Mouse (Mus musculus) left cerebral cortex, adult 2 months (tissue): ENCODE data around the gene Rd3l. TPM values are rescaled to one million over a fixed set of nuclear protein-coding genes. Genes with fewer than 3 reads are reported as not detected.
"Not testable (repeated sequence)": the region's sequence is repeated elsewhere in the genome, so short reads cannot be mapped to it uniquely, and the experiment has no call there.

ENCODE experiments used
- DNase-seq, 2 experiments: peaks; one replicate each; pipeline ENCODE4 v3.0.0; 2021 to 2022; ENCODE audit warnings: low spot score in 2 of 2, mixed read lengths in 1 of 2; ENCODE audit errors: extremely low spot score in 1 of 2
- H3K27ac ChIP-seq: fragments of 200-600 bp; 2 replicates; pipeline ENCODE4 v1.8.1; 2022
- H3K4me3 ChIP-seq: fragments of 200-600 bp; 2 replicates; pipeline ENCODE4 v1.8.1; 2022
- CTCF ChIP-seq: fragments of 200-600 bp; IDR thresholded peaks from 2 replicates; pipeline ENCODE4 v1.8.1; 2022; ENCODE audit warnings: antibody characterized with exemption, mild to moderate bottlenecking, moderate library complexity
- intact Hi-C: fragments of 180-260 bp; cut with DNase I; formaldehyde crosslinking; loops from one replicate; pipeline ENCODE4 v1.15.1; 2025
- total RNA-seq, 2 experiments: library from RNA; stranded (reverse); gene quantifications; 2 replicates each; pipeline ENCODE4 v1.2.3; 2021

Gene Rd3l
- total RNA-seq, 2 experiments from 2014 or later = 0.50 TPM; not detected in 1

DNA sequence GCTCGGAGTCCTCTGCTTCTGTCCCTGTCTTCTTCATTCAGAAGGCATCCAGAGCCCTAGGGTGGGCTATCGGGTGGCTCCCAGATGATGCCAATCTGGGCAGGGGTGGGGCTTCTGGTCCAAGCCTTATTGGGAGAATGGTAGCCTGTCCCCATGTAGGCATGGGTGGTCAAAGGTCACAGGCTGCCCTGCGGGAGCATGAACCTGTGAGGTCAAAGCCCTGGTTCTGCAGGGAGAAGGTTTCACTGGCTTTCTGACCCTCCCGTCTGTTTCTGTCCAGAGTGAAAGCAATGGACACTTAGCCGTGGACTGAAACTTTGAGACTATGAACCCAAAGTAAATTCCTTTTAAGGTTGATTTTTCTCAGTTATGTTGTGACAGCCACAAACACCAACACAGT lies 24.9 kb downstream of the Rd3l start:
- intact Hi-C loops = no loop called here
- no peak for TF ChIP-seq CTCF

DNA sequence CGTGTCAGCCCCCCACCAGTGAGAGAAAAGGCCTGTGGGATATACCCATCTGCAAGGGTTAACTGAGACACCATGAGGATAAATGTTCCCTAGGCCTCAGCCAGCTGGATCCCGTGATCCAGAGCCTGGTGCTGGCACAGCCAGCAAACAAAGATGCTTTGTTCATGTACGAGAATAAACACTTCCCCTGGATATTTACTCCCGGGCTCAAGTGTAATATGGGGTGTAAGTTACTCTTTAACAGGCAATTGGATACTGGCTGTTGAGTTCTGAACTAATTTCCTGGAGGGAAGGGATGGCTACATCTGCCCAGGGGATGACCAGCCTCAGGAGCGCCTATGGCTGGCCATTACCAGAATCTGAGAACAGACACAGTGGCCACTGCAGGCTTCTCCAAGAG lies 29.4 kb downstream of the Rd3l start:
- Histone ChIP-seq H3K4me3 (no peak overlapping the region), H3K27ac (peak overlapping the region; percentile 76)
- intact Hi-C loops = no loop called here
- no peak for DNase-seq
- TF ChIP-seq CTCF = no peak

More for the DNA sequence above, 24.9 kb downstream of the Rd3l start:
- DNase-seq = no peak
- Histone ChIP-seq H3K27ac (no peak overlapping the region), H3K4me3 (no peak overlapping the region)

DNA sequence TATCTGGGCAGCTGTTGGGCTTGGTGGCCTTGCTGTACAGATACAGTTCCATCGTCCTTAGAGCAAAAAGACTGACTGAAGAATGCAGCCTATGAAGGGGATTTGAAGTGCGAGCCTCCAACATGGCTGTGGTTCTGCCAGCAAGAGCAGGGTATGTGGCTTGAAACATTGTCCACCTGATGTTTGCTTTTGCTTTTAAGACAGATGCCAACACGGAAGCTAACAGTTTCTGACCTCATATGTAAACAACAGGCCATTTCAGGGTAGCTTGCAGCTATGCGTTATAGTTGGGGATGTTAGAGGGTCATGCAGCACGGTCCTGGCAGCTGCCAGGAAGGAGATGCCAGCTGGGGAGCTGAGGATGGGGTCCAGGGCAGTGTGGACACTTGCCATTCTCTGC lies 30.6 kb downstream of the Rd3l start:
- DNase-seq = no peak
- no peak for TF ChIP-seq CTCF
- no peak overlapping the region for H3K4me3 ChIP-seq
- intact Hi-C loops = no loop called here
- H3K27ac ChIP-seq = peak overlapping the region; percentile 75; the same call in 1 of the 2 replicates

DNA sequence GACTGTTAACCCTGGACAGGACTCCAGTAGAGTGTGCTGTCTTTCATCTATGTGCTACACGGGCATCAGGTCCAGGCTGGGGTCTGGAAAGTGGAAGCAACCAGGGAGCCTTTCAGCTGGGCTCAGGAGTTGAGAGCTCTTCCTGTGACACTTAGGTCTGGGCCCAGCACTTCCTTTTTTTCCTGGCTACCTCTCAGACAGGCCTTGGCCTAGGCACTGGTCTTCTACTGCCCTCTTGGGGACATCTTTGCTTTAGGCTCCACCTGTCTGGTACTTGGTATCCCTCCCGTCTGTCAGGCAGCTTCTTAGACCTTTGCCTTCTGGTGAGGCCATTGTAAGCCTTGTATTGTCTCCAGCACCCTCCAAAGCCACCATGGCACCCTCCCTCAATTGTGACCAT lies 34.4 kb downstream of the Rd3l start:
- H3K27ac ChIP-seq = no peak overlapping the region
- intact Hi-C loops = loop anchor here (1.0 kb wide), 1 partner anchor 68 kb away; no protein-coding TSS in a partner anchor
- TF ChIP-seq CTCF = peak; percentile 62
- H3K4me3 ChIP-seq = no peak overlapping the region
- no peak for DNase-seq

DNA sequence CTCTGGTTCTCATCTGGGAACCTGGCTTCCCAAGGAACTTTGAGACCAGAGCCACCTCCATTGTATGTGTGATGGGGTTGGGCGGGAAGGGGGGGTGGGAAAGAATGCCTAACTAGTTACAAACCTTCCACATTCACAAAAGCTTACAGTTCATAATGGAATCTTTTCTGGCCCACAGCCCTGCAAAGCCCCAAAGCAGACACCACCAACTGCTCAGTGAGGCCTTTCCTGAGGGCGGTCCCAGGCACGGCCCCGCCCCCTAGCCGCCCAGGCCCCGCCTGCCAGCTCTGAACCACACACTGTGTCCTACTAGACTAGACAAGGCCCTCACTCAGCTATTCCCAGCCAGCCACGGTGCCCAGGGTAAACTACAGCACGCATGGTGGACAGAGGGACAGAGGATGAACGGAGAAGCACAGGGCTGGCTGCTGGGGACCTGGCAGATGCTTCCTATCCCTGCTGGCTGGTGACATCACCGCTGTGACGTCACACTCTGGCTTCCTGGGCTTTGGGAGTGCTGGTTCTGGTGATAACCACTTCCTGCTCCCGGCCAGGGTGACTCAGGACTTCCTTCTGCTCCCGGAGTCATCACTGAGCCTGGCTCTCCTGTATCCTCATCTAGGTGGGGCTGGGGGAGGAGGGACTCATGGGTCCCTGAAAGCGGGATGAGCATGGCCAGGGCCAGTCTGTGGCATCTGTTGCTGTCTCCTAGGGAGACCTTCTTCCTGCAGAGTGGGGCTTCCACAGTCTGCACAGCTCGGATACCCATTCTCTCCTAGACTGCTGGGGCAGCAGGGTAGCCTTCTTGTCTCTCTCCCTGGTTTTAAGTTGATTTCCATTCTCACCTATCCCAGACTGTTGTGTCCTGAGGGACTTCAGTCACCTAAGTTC lies 35.1 kb downstream of the Rd3l start:
- H3K27ac ChIP-seq, DNase-seq, H3K4me3 ChIP-seq: not testable (repeated sequence)
- intact Hi-C loops = loop anchor here (1.0 kb wide), 1 partner anchor 68 kb away; no protein-coding TSS in a partner anchor

DNA sequence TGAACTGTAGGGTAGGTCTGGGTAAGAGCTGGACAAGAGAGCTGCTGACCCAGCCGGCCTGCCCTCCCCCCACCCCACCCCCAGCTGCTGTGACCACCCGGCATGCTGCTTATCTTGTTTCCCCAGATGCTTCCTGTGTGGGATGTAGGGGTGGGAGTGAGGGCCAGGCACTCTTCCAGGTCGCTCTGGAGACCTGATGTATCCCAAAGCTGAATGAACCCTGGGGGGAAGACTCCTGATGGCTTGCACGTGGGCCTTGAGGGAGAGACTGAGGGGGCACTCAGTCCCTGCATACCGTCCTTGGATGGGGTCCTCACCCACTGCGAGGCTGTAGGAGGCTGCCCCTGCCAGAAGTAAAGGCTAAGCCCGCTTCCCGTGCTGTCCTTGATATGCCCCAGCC lies 36.0 kb downstream of the Rd3l start:
- intact Hi-C loops = no loop called here
- no peak for DNase-seq
- Histone ChIP-seq H3K27ac (no peak overlapping the region; the same call in 1 of the 2 replicates), H3K4me3 (no peak overlapping the region)
- no peak for TF ChIP-seq CTCF

DNA sequence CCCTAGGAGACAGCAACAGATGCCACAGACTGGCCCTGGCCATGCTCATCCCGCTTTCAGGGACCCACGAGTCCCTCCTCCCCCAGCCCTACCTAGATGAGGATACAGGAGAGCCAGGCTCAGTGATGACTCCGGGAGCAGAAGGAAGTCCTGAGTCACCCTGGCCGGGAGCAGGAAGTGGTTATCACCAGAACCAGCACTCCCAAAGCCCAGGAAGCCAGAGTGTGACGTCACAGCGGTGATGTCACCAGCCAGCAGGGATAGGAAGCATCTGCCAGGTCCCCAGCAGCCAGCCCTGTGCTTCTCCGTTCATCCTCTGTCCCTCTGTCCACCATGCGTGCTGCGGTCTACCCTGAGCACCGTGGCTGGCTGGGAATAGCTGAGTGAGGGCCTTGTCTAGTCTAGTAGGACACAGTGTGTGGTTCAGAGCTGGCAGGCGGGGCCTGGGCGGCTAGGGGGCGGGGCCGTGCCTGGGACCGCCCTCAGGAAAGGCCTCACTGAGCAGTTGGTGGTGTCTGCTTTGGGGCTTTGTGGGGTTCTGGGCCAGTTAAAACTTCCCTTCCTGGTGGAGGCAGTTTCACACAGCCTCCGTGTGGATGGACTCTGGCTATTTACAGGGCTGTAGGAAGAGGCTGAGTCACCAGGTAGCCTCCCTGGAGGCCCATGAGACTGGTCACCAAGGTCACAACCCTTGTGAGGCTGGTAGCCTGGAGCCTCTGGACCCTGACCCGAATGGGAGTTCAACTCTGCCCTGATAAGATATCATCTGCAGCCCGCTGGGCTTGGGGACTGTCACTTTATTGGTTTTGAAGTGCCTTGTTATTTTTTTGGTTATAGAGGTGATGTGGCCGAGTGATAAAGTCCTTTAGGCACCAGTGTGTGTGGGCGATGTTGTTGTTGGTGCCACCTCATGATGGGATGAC lies 36.8 kb downstream of the Rd3l start:
- H3K27ac ChIP-seq, H3K4me3 ChIP-seq, DNase-seq, intact Hi-C loops: not testable (repeated sequence)

DNA sequence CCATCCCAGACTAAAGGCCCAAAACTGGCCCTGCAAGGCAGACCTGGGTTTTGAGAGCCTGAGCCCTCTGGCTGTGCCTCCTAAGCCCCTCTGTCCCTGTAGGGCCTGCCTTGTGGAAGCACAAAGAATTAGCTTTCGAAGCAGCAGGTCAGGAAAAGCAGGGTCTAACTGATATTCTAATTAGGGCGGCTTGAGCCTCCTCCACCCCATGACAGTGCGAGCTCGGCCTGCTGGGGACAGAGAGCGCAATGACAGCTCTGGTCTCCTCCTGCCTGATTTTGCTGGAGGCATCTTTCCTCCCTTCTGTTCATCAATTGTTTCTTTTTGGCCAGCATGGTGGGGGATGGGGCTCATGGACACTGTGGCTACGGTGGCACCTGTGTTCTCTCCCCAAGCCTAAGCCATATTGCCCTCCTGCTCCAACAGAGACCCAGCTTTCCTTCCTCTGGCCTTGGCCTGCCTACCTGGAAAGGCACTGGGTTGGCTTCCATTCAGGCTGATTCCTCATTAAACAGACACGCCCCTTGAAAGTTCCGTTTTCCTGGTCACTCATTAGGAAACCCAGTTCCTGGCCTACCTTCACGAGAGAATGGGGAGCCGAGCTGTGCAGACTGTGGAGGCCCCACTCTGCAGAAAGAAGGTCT lies 37.6 kb downstream of the Rd3l start:
- no peak for DNase-seq
- intact Hi-C loops = no loop called here
- H3K4me3 ChIP-seq = no peak overlapping the region
- TF ChIP-seq CTCF = no peak
- no peak overlapping the region for H3K27ac ChIP-seq

DNA sequence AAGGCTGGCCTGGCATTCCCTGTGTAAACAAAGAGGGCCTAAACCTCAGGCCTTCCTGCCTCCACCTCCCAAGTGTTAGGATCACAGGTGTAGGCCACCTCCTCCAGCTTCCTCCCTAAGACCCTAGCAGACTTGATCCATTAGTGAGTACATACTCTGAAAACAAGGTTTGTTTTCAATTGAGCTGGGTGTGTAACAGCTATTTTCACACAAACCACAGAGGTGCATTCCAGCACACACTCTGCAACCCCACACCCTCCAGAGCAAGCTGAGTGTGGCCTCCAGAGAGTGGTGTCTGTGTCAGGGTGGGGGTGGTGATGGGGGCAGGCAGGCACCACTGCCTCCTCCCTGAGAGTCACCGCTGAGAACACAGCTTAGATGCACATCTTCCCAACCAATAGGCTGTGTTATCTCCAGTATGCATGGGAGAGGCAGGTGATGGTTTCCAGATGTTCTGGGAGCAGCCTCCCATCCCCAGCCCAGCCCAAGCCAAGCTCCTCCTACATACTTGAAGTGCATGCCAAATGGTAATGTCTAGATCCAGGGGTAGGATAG lies 42.4 kb downstream of the Rd3l start:
- intact Hi-C loops = no loop called here
- no peak overlapping the region for H3K4me3 ChIP-seq
- DNase-seq = no peak
- H3K27ac ChIP-seq = no peak overlapping the region
- TF ChIP-seq CTCF = no peak

DNA sequence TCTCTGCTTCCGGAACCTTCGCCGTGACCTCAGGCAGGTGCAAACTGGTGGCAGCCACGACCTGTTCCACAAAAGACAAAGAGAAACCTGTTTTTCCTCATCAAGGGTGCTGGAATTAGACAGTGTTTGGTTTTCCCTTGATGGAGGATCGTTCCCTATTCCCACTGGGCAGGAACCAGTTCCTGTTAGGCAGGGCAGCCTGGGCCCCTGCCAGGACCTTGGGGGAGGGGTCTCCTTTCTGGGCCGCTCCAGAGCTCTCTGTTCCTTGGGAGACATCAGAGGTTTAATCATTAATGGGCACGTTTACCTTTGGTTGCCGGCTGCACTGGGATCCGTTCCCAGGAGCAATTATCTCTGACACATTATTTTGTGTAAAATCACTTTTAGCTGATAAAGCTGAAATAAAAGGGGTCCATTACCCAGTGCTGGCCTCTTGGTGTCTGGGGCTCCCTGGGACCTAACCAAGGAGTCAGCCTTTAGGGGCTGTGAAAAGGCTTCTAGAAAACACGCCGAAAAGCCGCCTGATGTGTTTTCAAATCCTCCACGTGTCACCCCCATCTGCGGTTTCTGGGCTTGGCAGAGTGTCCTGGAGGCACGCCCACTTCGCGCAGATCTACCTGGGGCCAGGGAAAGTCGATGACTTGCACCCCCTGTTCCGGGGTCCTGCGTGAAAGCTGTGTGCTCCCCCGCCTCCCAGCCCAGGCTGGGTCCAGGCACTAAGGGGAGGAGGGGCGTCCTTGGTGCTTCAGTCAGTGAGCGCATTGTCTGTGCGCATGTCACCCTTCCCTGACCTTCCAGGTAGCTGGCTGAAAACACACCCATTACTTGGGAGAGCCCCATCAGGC lies 44.2 kb downstream of the Rd3l start:
- Histone ChIP-seq H3K27ac (no peak overlapping the region), H3K4me3 (no peak overlapping the region)
- no peak for DNase-seq
- no peak for TF ChIP-seq CTCF
- intact Hi-C loops = no loop called here

DNA sequence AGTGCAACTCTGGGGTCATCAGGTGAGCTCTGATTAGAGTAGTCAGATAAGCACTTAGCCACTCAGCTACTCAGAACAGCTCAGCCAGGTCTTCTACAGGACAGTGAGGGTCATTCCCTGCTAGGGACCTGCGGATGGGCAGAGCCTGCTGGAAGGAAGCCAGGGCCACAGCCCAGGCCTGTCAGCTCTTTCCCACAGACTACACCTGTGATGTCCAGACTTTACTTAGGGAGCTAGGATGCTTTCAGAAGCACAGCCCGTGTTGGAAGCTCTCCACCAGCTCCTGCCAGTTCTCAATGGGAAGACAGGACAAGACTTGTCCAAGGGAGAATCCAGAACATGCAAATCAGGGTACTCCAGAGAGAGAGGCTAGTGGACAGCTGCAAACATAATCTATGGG lies 47.1 kb downstream of the Rd3l start:
- Histone ChIP-seq H3K4me3 (no peak overlapping the region), H3K27ac (no peak overlapping the region)
- no peak for TF ChIP-seq CTCF
- DNase-seq = no peak
- intact Hi-C loops = no loop called here
